Mouse (Mus musculus) mouse trophoblast stem cell (cell line): ENCODE measurements around the gene Dnase2a.

Experiments used
- in situ Hi-C, 2 experiments: fragments of 300-500 bp; cut with MseI, MboI; formaldehyde crosslinking; loops; 2 replicates in 1 of 2; 3 replicates in 1 of 2; pipeline ENCODE4 v1.15.1; 2025

Gene Dnase2a

DNA sequence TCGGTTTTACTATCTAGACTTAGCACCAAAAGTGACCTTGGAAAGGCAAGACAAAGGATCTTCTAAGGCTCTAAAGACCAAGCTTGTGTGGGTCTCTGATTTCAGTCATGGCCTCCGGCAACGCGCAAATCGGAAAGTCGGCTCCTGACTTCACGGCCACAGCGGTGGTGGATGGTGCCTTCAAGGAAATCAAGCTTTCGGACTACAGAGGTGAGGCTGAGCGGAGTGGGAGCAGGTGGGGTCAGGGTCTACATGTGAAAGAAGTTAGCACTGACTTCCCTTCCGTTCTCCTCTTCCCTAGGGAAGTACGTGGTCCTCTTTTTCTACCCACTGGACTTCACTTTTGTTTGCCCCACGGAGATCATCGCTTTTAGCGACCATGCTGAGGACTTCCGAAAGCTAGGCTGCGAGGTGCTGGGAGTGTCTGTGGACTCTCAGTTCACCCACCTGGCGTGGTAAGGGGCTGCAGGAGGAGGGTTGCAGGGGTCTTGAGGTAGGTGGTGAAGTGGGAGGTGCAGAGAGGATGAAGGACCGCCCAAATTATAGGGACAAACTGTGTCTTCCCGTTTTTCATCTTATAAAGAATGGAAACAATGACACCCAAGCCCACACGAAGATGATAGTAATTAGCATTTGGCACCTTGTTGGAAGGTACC, 61.9 kb downstream of the Dnase2a start:
- in situ Hi-C loops, result no loop called here

- in situ Hi-C loops, result no loop called here
Measured at GRCm38 (mm10) chr8:84970913-84971312, 62.6 kb downstream of the Dnase2a start.
